Mouse (Mus musculus) T-helper 1 cell (primary cell): ENCODE data around the gene Sun2.

Experiments
- in situ Hi-C: fragments of 300-600 bp; cut with MboI, MseI; formaldehyde crosslinking; loops from one replicate; pipeline ENCODE4 v1.15.1; 2025; ENCODE audit warnings: high pct_unique_total_duplicates

Sun2 gene

DNA sequence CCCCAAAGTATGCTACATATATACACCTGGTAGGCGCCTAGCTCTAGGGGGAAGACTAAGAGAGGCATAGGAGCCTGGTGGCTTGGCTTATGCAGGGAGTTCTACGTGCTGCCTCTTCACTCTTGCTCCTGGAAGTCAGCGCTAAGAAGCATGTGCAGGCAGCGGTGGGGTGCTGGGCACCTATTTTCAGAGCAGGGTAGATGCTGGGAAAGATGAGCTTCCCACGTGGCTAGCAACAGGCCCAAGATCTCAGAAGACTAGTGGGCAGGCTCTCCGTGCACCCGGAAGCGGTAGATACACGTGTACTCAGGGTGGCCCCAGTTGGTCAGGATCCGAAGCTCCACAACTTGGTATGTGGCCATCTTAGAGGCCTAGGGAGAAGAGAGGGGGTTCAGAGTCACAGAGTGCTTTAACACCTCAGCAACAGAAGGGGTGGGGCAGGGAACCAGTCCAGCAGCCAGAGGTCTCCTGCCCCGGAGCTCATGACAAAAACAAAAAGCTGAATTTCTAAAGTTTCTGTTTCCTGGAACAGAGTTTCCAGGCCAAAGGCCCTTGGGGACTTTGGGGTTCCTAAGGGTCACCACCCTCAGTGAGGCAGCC, 17.0 kb downstream of the Sun2 start:
- in situ Hi-C loops, result no loop called here

DNA sequence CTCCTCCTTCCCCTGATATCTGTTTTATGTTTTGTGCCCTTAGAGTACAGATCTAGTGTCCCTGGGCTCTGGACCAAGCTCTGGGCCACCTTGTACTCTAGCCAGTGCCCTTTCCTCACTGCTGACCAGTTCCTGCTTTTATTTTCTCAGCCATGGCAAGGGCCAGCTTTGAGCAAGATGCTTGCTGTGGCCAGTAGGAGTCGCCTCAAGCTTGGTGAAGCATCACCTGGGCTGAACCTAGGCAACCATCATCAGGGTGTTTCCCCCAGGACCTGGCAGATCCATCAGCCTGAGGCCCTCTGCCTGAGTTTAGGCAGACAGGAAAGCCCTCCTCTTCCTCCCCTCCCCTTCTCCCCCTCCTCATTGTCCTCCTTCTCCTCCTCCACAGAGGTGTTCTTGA, 18.9 kb downstream of the Sun2 start:
- in situ Hi-C loops, result no loop called here

DNA sequence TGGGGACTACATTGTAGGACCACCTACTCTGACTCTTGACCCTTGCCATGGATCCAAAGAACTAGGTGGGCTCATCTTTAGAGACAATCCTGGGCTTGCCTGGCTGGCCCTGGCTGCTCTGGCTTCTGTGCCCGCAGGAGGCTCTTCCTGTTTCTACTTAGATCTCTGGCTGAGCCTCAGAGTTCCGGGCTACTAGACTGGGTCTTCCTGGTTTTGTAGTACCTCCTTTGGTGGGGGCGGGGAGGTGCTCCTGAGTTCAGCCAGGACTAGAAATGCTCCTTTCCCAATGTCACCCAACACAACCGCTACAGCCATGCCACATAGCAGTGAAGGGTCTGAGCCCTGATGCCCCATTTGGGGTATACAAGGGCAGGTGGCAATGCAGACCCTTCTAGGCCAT, 21.5 kb downstream of the Sun2 start:
- in situ Hi-C loops, result no loop called here

GRCm38 (mm10) chr15:79720267-79720666, 22.1 kb downstream of the Sun2 start:
- in situ Hi-C loops, result no loop called here

GRCm38 (mm10) chr15:79716710-79717109, 25.6 kb downstream of the Sun2 start:
- in situ Hi-C loops, result no loop called here

GRCm38 (mm10) chr15:79715646-79716045, 26.7 kb downstream of the Sun2 start:
- in situ Hi-C loops, result no loop called here

GRCm38 (mm10) chr15:79708229-79708822, 34.0 kb downstream of the Sun2 start:
- in situ Hi-C loops, result no loop called here

DNA sequence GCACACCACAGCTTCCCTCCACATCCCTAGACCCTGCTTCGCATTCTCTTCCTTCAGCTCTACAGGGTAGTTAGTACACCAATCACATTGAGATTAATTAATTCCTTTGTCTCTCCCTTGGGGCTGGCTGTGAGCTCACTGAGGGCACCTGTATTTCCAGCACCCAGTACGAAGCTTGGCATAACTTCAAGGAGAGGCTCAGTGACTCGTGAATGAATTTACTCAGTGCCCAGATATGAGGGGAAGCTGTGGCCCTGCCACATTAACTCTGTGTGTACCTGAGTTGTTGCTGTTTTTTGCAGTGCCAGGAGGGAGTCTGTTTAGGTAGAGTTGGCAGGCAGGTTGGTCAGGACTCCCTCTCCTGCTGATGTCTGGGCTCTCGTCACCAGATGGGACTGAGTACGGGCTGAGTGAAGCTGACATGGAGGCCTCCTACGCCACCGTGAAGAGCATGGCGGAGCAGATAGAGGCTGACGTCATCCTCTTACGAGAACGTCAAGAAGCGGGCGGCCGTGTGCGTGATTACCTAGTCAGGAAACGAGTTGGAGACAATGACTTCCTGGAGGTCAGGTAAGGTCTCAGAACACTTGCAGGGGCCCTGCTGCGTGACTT, 35.6 kb downstream of the Sun2 start:
- in situ Hi-C loops, result no loop called here

DNA sequence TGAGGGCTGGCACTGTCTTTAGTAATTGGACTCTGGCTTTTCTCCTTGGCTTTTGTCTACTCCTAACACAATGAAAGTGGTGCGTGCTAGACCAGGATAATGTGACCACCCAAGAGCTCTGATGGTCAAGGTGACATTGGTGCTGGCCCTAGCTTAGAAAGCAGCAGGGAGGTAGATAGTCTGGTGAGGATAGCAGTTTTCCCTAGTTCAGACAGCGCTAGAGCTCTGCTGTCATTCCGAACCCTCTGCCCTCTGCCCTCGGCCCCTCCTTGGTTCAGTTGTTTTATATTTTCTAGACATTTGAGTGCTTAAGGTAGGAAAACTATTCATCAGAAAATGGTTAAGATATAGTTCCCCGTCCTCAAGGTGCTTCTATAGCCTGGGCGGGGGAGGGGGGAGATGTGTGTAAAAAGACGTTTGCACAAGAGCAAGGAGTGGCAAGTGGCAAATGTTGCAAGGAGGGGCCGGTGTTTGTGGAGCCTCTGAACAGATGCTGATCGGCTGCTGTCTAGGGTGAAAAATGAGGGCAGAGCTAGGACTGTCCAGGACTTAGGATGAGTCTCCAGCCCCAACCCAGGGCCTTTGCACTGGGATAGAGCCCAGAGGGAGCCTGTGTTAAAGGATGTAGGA, 44.7 kb downstream of the Sun2 start:
- in situ Hi-C loops, result loop anchor here (10.0 kb wide), 1 partner anchor 1763 kb away; no protein-coding TSS in a partner anchor

- in situ Hi-C loops, result loop anchor here (10.0 kb wide), 1 partner anchor 1762 kb away; no protein-coding TSS in a partner anchor
Measured at GRCm38 (mm10) chr15:79697011-79697410, 45.3 kb downstream of the Sun2 start.

DNA sequence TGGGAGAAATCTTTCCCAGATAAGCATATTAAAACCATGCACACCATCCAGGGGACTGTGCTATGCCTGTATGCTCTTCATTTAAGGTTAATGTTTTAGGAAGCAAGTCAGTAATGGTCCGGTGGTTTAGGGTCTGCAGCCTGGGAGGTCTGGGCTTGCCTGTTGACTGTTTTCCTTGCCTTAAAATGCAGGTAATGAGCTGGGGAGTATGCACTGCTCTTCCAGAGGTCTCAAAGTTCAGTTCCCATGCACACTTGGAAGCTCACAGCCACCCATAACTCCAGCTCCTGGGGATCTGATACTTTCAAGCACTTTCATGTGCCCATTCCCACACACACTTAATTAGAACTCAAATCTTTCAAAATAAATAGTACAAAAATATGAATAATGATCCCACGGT, 45.8 kb downstream of the Sun2 start:
- in situ Hi-C loops, result loop anchor here (10.0 kb wide), 1 partner anchor 1762 kb away; no protein-coding TSS in a partner anchor

GRCm38 (mm10) chr15:79695516-79695915, 46.8 kb downstream of the Sun2 start:
- in situ Hi-C loops, result loop anchor here (10.0 kb wide), 1 partner anchor 1761 kb away; no protein-coding TSS in a partner anchor

DNA sequence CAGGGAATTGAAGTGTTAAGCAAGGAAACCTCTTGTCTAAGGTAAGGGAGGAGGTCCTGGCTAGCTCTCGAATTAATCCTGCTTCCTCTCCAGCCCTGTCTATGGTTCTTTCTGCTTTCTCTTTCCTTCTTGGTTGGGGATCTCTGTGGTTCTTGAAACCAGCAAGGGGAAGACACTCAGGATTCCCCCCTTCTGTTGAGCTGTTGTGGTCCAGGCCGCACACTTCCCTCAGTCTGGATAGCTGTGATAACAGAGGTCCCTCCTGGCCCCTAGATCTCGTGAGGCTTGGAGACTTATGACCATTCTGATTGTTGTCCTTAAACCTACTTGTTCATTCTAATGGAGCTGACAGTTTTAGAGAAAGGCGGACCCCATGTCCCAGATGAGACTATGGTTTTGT, 47.8 kb downstream of the Sun2 start:
- in situ Hi-C loops, result loop anchor here (10.0 kb wide), 1 partner anchor 1760 kb away; no protein-coding TSS in a partner anchor

- in situ Hi-C loops, result loop anchor here (10.0 kb wide), 1 partner anchor 1759 kb away; no protein-coding TSS in a partner anchor
Measured at GRCm38 (mm10) chr15:79693740-79694139, 48.6 kb downstream of the Sun2 start.

DNA sequence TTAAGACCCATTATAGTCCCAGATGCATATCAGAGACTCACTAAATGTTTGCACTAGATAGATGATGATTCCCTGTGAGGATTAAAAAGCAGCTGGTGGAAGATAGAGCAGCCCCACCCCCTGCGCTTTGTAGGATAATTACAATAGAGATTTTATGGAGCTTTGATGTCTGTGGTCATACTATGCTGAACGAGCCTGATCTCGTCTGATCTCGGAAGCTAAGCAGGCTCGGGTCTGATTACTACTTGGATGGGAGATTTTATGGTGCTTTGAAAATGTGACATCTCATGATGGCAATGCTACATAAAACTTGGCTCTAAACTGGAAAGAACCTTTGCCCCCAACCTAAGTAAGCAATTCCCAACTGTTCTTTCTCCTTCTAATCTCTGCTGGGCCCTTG, 50.0 kb downstream of the Sun2 start:
- in situ Hi-C loops, result loop anchor here (10.0 kb wide), 1 partner anchor 1758 kb away; no protein-coding TSS in a partner anchor

DNA sequence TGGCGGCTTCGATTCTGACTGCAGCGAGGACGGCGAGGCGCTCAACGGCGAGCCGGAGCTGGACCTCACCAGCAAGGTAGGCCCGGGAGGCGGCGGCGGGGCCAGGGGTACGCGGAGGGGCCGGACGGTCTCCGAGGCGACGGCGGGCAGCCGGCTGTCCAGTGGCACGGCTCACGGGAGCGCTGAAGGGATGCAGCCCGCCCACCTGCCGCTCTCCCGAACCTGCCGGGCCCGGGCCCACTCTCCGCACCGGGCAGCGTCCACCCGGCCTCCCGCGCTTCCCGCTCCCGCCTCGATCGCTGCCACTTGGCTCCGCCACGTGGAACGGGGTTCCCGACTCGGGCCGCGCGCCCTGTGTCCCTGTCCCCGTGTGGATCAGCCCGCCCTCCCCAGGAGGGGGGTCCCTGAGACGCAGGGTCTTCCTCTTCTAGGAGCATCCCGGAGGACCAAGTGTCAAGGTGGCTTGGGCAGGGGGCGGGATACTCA, 51.3 kb downstream of the Sun2 start:
- in situ Hi-C loops, result loop anchor here (10.0 kb wide), 1 partner anchor 1756 kb away; no protein-coding TSS in a partner anchor

DNA sequence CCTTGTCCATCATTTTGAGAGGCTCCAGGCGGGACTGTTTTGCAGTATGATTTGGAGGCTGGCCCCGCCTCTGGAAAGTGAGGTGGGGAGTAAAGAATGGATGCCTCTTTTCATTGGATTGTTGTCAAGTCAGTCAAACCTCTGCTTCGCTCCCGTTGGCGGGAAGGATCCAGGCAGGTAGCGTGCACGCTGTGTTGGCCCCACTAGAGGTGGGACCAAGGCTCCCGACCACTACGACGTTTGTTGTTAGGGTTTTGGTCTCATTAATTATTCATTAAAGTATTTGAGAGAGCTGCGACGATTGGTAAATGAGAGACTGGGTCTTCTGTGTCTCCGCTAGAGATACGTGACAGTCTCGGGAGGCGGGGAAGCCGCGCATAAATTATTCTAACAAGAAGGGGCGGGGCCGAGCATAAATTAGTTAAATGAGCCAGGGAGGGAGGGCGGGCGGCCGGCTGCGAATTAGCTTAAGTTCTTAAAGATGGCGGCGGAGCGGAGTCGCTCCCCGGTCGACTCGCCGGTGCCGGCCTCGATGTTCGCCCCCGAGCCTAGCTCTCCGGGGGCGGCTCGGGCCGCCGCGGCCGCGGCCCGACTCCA, 51.8 kb downstream of the Sun2 start, which contains the start of gene Gtpbp1:
TSS of gene Gtpbp1 (plus strand) at position 420 of the 597 bp plus-strand sequence.
- in situ Hi-C loops, result loop anchor here (10.0 kb wide), 1 partner anchor 1756 kb away; no protein-coding TSS in a partner anchor

GRCm38 (mm10) chr15:79689662-79690425, 52.5 kb downstream of the Sun2 start:
- in situ Hi-C loops, result loop anchor here (5.0 to 10.0 kb wide), 3 partner anchors 783 to 1755 kb away; partner anchors contain the start of gene Il2rb

- in situ Hi-C loops, result loop anchor here (5.0 to 10.0 kb wide), 2 partner anchors 781 to 1194 kb away; partner anchors contain the start of gene Il2rb
Measured at GRCm38 (mm10) chr15:79688268-79688956, 53.9 kb downstream of the Sun2 start.
